In the genomic region with DNA sequence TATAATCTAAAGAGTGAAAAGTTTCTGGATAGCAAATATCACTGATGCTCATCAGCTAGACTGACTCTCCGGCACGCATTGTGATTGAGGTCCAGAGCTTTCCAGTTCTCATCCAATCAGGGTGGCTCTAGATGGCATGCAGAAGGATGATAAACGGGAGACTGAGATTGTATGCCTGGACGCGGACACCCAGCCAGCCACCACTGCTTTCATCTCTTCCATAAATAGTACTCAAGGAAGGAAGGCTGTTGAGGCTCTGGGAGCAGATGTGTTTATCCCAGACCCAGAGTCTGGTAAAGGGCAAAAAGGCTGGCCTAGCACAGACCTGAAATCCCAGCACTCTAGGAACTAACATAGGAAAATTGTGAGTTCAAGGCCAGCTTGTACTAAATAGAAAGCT, we compare ENCODE assay signal across 24 mouse cellular contexts.
"Had no signal": no experiment of that assay in that cellular context is flagged by ENCODE, and none has a peak within 500 bp of the region (broad histone marks: within the 10 kb centered on the region; RNA-seq: fewer than 3 reads in every experiment).

No protein-coding gene starts in this region.

- H3K4me1 ChIP-seq: hindbrain, embryonic 13.5 days; hindbrain, embryonic 15.5 days; kidney, embryonic 15.5 days; limb, embryonic 15.5 days had no signal

- DNase-seq: forebrain, postnatal 0 days; gastrocnemius, postnatal 14 days; gastrocnemius, postnatal 36 days; heart, adult 11 months; heart, adult 2 months; heart, postnatal 10 days; heart, postnatal 36 days; kidney, adult 11 months; kidney, adult 2 months; kidney, adult 9 months; kidney, postnatal 14 days; kidney, postnatal 36 days; layer of hippocampus, adult 9-11 months; layer of hippocampus, postnatal 36 days; left cerebral cortex, postnatal 4 days had no signal

- H3K4me2 ChIP-seq: heart, embryonic 12.5 days; hindbrain, embryonic 13.5 days; hindbrain, embryonic 15.5 days; kidney, embryonic 15.5 days; limb, embryonic 13.5 days; limb, embryonic 15.5 days had no signal

- H3K9me3 ChIP-seq: heart, embryonic 12.5 days; hindbrain, embryonic 13.5 days; hindbrain, embryonic 15.5 days; kidney, embryonic 15.5 days; limb, embryonic 13.5 days; limb, embryonic 15.5 days had no signal

- H3K9ac ChIP-seq: forebrain, postnatal 0 days; heart, embryonic 12.5 days; hindbrain, embryonic 13.5 days; hindbrain, embryonic 15.5 days; kidney, embryonic 15.5 days; limb, embryonic 13.5 days; limb, embryonic 15.5 days had no signal

- H3K4me3 ChIP-seq: heart, adult 2 months; heart, embryonic 12.5 days; hindbrain, embryonic 13.5 days; hindbrain, embryonic 15.5 days; kidney, embryonic 15.5 days; limb, embryonic 13.5 days; limb, embryonic 15.5 days had no signal

- H3K27ac ChIP-seq: heart, adult 2 months; hindbrain, embryonic 13.5 days; hindbrain, embryonic 15.5 days; hindbrain, postnatal 0 days; kidney, embryonic 15.5 days; kidney, postnatal 0 days; limb, embryonic 13.5 days; limb, embryonic 15.5 days had no signal

- H3K36me3 ChIP-seq: heart, embryonic 12.5 days; hindbrain, embryonic 13.5 days; hindbrain, embryonic 15.5 days; kidney, embryonic 15.5 days; limb, embryonic 13.5 days; limb, embryonic 15.5 days had no signal

- ATAC-seq: forebrain, postnatal 0 days; hindbrain, postnatal 0 days; intestine, embryonic 16.5 days had no signal

- H3K27me3 ChIP-seq: heart, embryonic 12.5 days; hindbrain, embryonic 13.5 days; hindbrain, embryonic 15.5 days; kidney, embryonic 15.5 days; limb, embryonic 13.5 days; limb, embryonic 15.5 days had no signal
